Mouse (Mus musculus): ENCODE measurements around the gene Hist1h4c. TPM values are rescaled to one million over a fixed set of nuclear protein-coding genes. Genes with fewer than 3 reads are reported as not detected.
"Not testable (repeated sequence)": the region's sequence is repeated elsewhere in the genome, so short reads cannot be mapped to it uniquely, and the experiment has no call there.

Hist1h4c gene
- polyA plus RNA-seq, 1 experiment from 2014 or later = 8.5 TPM

- 78% methylated on average over 2 of the region's 2 CpGs for WGBS
- H3K27me3 ChIP-seq; ATAC-seq (replicated peaks; ENCODE audit: low FRiP score); H3K27ac ChIP-seq; H3K36me3 ChIP-seq; H3K4me2 ChIP-seq; H3K9me3 ChIP-seq (replicated peaks); H3K9ac ChIP-seq; H3K4me3 ChIP-seq (replicated peaks): not testable (repeated sequence)
- peaks cover 11% of the 10 kb centered on the region for H3K4me1 ChIP-seq
Observed at GRCm38 (mm10) chr13:23702801-23703200, 4.5 kb upstream of the Hist1h4c start.

GRCm38 (mm10) chr13:23702220-23702619 is 4.0 kb upstream of the Hist1h4c start:
- Histone ChIP-seq H3K9me3 (replicated peaks) (no peaks in the 10 kb centered on the region), H3K4me2 (no peak overlapping the region), H3K9ac (no peak overlapping the region), H3K4me3 (replicated peaks) (no peak overlapping the region), H3K27ac (no peak overlapping the region), H3K27me3 (no peaks in the 10 kb centered on the region), H3K36me3 (no peaks in the 10 kb centered on the region), H3K4me1 (peaks cover 11% of the 10 kb centered on the region)
- 82% methylated on average over 4 of the region's 4 CpGs for WGBS
- no peak for ATAC-seq (replicated peaks; ENCODE audit: low FRiP score)

DNA sequence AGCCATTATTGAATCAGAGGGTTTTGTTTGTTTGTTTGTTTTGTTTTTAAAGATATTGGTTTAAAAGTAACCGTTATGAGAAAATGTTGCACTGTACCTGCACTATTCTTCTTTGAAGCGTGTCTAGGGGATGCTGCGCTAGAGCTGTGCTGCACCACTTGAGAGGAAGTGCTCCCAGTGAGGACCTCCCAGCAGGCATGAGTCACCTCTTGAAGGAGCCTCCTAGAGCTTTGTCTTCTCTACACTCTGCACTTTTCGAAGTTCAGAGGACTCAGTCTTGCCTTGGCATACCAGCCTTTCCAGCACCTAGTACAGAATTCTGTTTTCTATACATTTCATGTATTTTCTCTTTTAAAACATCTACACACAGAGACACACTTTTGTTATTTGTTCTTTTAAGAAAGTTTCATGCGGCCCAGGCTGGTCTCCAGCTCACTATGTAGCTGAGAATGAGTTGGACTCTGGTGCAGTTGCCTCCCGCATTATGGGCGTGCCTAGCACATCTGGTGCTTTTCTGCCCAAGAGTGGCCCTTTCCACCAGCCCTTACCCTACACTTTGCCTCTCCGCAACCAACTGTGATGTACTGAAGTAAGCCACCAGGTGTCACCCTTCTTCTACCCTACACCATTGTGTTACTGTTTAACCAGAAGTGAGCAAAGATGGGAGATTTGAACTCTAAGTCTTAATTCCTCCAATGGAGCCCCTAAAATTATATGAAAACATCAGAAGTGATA is 2.7 kb upstream of the Hist1h4c start:
- peak; percentile 55 for ATAC-seq (replicated peaks; ENCODE audit: low FRiP score)
- H3K27me3 ChIP-seq = no peaks in the 10 kb centered on the region
- whole genome bisulfite sequencing = 28% methylated on average over 8 of the region's 8 CpGs
- H3K9me3 ChIP-seq (replicated peaks) = no peaks in the 10 kb centered on the region
- no peak overlapping the region for H3K9ac ChIP-seq
- 0 out of 2 replicates have a peak overlapping the region, but pooled peaks have one; percentile 45 for H3K27ac ChIP-seq
- H3K4me1 ChIP-seq = peaks cover 14% of the 10 kb centered on the region
- H3K36me3 ChIP-seq = no peaks in the 10 kb centered on the region
- no peak overlapping the region for H3K4me2 ChIP-seq
- no peak overlapping the region for H3K4me3 ChIP-seq (replicated peaks)

DNA sequence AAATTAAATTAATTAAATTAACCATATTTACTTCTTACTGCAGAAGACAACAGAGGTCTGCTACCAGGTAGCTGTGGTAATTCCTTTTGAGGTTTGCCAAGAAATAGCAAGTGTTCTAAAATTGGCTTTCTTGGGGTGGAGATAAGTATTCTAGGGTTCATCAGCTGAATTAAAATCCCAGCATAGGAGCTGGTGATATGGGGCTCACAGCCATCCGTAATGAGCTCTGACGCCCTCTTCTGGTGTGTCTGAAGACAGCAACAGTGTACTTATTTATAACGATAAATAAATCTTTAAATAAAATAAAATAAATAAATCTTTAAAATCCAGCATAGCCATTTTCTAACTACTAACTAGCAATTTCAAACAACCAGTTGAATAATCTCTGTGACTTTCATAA is 1.5 kb upstream of the Hist1h4c start:
- Histone ChIP-seq H3K4me1 (peaks cover 19% of the 10 kb centered on the region), H3K9ac (no peak overlapping the region), H3K27ac (no peak overlapping the region), H3K4me3 (replicated peaks) (no peak overlapping the region), H3K9me3 (replicated peaks) (no peaks in the 10 kb centered on the region), H3K27me3 (no peaks in the 10 kb centered on the region), H3K36me3 (no peaks in the 10 kb centered on the region), H3K4me2 (no peak overlapping the region)
- ATAC-seq (replicated peaks; ENCODE audit: low FRiP score) = no peak
- 71% methylated on average over 3 of the region's 3 CpGs for WGBS

GRCm38 (mm10) chr13:23698996-23699395 is 742 bp upstream of the Hist1h4c start:
- H3K9me3 ChIP-seq (replicated peaks) = no peaks in the 10 kb centered on the region
- 0 out of 2 replicates have a peak overlapping the region, but pooled peaks have one; percentile 51 for H3K4me3 ChIP-seq (replicated peaks)
- H3K9ac ChIP-seq = no peak overlapping the region
- 76% methylated on average over 6 of the region's 6 CpGs for WGBS
- H3K27me3 ChIP-seq = no peaks in the 10 kb centered on the region
- no peak for ATAC-seq (replicated peaks; ENCODE audit: low FRiP score)
- peak overlapping the region; percentile 98 for H3K27ac ChIP-seq
- H3K4me1 ChIP-seq = peaks cover 19% of the 10 kb centered on the region
- H3K36me3 ChIP-seq = no peaks in the 10 kb centered on the region
- H3K4me2 ChIP-seq = peak overlapping the region; percentile 69

- WGBS = under 1% methylated on average over 30 of the region's 32 CpGs
- Histone ChIP-seq H3K27ac (peak overlapping the region; percentile 98), H3K4me2 (peak overlapping the region; percentile 69), H3K36me3 (no peaks in the 10 kb centered on the region), H3K4me1 (peaks cover 19% of the 10 kb centered on the region), H3K4me3 (replicated peaks) (peak overlapping the region; percentile 51), H3K27me3 (no peaks in the 10 kb centered on the region), H3K9me3 (replicated peaks) (no peaks in the 10 kb centered on the region), H3K9ac (peak overlapping the region; percentile 69)
- ATAC-seq (replicated peaks; ENCODE audit: low FRiP score) = peak; percentile 31
Observed at GRCm38 (mm10) chr13:23697491-23698299, 559 bp downstream of the Hist1h4c start.

DNA sequence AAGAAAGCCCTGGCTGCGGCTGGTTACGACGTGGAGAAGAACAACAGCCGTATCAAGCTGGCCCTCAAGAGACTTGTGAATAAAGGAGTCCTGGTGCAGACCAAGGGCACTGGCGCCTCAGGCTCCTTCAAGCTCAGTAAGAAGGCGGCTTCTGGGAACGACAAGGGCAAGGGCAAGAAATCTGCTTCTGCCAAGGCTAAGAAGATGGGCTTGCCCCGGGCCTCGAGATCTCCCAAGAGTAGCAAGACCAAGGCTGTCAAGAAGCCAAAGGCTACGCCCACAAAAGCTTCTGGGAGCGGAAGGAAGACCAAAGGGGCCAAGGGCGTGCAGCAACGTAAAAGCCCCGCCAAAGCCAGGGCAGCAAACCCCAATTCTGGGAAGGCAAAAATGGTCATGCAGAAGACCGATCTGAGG is 2.2 kb downstream of the Hist1h4c start:
- H3K27me3 ChIP-seq = no peaks in the 10 kb centered on the region
- H3K4me2 ChIP-seq = peak overlapping the region; percentile 20; the same call in 1 of the 2 replicates
- H3K9me3 ChIP-seq (replicated peaks) = no peaks in the 10 kb centered on the region
- WGBS = 57% methylated on average over 15 of the region's 15 CpGs
- H3K4me3 ChIP-seq (replicated peaks) = no peak overlapping the region
- H3K4me1 ChIP-seq = peaks cover 19% of the 10 kb centered on the region
- no peak for ATAC-seq (replicated peaks; ENCODE audit: low FRiP score)
- H3K36me3 ChIP-seq = no peaks in the 10 kb centered on the region
- 0 out of 2 replicates have a peak overlapping the region, but pooled peaks have one; percentile 13 for H3K27ac ChIP-seq
- H3K9ac ChIP-seq = no peak overlapping the region

- WGBS = 44% methylated on average over 13 of the region's 13 CpGs
- H3K27me3 ChIP-seq = no peaks in the 10 kb centered on the region
- H3K9ac ChIP-seq = no peak within 1 kb of the TSS
- H3K4me3 ChIP-seq (replicated peaks) = no peak within 1 kb of the TSS
- H3K4me1 ChIP-seq = peaks cover 14% of the 10 kb centered on the region
- no peaks in the 10 kb centered on the region for H3K36me3 ChIP-seq
- H3K9me3 ChIP-seq (replicated peaks) = no peaks in the 10 kb centered on the region
- H3K4me2 ChIP-seq = peak within 1 kb of the TSS; percentile 20; the same call in 1 of the 2 replicates
- no peak for ATAC-seq (replicated peaks; ENCODE audit: low FRiP score)
- 0 out of 2 replicates have a peak within 1 kb of the TSS, but pooled peaks have one; percentile 13 for H3K27ac ChIP-seq
Observed at GRCm38 (mm10) chr13:23695514-23695913, 2.7 kb downstream of the Hist1h4c start, which contains the start of gene Hist1h1t. Gene Hist1h1t (plus strand): TSS chr13:23695814.

GRCm38 (mm10) chr13:23694956-23695355 is 3.3 kb downstream of the Hist1h4c start:
- H3K4me1 ChIP-seq = peaks cover 14% of the 10 kb centered on the region
- no peak overlapping the region for H3K27ac ChIP-seq
- H3K9ac ChIP-seq = no peak overlapping the region
- no peaks in the 10 kb centered on the region for H3K36me3 ChIP-seq
- no peak for ATAC-seq (replicated peaks; ENCODE audit: low FRiP score)
- WGBS = 95% methylated on average over 9 of the region's 9 CpGs
- H3K4me3 ChIP-seq (replicated peaks) = no peak overlapping the region
- no peaks in the 10 kb centered on the region for H3K9me3 ChIP-seq (replicated peaks)
- no peak overlapping the region for H3K4me2 ChIP-seq
- H3K27me3 ChIP-seq = no peaks in the 10 kb centered on the region

DNA sequence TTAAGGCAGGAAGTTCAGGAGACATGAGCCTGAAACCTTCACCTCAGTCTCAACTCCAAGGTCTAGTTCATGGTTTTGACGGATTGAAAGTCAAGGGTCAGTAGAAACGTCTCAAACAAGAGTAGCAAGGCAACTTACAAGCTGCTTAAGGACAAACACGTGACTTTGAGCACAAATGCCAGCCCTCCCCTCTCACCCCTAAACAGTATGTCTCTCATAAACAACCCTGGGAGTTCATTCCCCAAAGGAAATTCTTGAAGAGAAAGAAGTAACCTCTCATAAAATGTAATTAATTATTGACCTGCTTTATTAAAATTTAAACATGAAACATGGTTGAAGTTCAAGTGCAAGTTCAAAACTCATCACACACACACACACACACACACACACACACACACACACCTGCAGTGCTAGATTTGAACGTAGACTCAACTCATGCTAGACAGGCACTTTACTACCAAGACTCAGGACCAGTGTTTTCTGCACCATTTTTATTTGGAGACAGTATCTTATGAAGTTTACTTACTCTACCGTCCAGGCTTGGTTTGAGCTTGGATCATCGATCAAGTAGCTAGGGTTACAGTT is 4.3 kb downstream of the Hist1h4c start:
- 71% methylated on average over 6 of the region's 6 CpGs for WGBS
- ATAC-seq (replicated peaks; ENCODE audit: low FRiP score) = no peak
- H3K9me3 ChIP-seq (replicated peaks) = no peaks in the 10 kb centered on the region
- H3K9ac ChIP-seq = no peak overlapping the region
- no peaks in the 10 kb centered on the region for H3K36me3 ChIP-seq
- no peaks in the 10 kb centered on the region for H3K27me3 ChIP-seq
- no peak overlapping the region for H3K4me2 ChIP-seq
- peaks cover 10% of the 10 kb centered on the region for H3K4me1 ChIP-seq
- no peak overlapping the region for H3K27ac ChIP-seq
- H3K4me3 ChIP-seq (replicated peaks) = no peak overlapping the region

- Histone ChIP-seq H3K9ac (no peak overlapping the region), H3K4me1 (peaks cover 10% of the 10 kb centered on the region; the same call in 1 of the 2 replicates), H3K4me2 (no peak overlapping the region), H3K4me3 (replicated peaks) (no peak overlapping the region), H3K9me3 (replicated peaks) (no peaks in the 10 kb centered on the region), H3K27me3 (no peaks in the 10 kb centered on the region), H3K27ac (no peak overlapping the region), H3K36me3 (no peaks in the 10 kb centered on the region)
- WGBS = 79% methylated on average over 2 of the region's 2 CpGs
- no peak for ATAC-seq (replicated peaks; ENCODE audit: low FRiP score)
Observed at GRCm38 (mm10) chr13:23689459-23689858, 8.8 kb downstream of the Hist1h4c start.

- peaks cover 10% of the 10 kb centered on the region; the same call in 1 of the 2 replicates for H3K4me1 ChIP-seq
- H3K36me3 ChIP-seq = no peaks in the 10 kb centered on the region
- no peaks in the 10 kb centered on the region for H3K27me3 ChIP-seq
- H3K9ac ChIP-seq = no peak overlapping the region
- H3K9me3 ChIP-seq (replicated peaks) = no peaks in the 10 kb centered on the region
- H3K4me2 ChIP-seq = no peak overlapping the region
- no peak for ATAC-seq (replicated peaks; ENCODE audit: low FRiP score)
- WGBS = 95% methylated on average over 2 of the region's 2 CpGs
- no peak overlapping the region for H3K27ac ChIP-seq
- H3K4me3 ChIP-seq (replicated peaks) = no peak overlapping the region
Observed at GRCm38 (mm10) chr13:23688956-23689355, 9.3 kb downstream of the Hist1h4c start.
